Mouse (Mus musculus) T-helper 1 cell (primary cell): ENCODE results near the gene Flnb.

Source experiments
- in situ Hi-C: fragments of 300-600 bp; cut with MboI, MseI; formaldehyde crosslinking; loops from one replicate; pipeline ENCODE4 v1.15.1; 2025; ENCODE audit warnings: high pct_unique_total_duplicates

Gene Flnb

GRCm38 (mm10) chr14:7824651-7825268 lies 7.0 kb downstream of the Flnb start:
- in situ Hi-C loops: no loop called here

- in situ Hi-C loops: no loop called here
Observed at GRCm38 (mm10) chr14:7826151-7826937, 8.6 kb downstream of the Flnb start.

GRCm38 (mm10) chr14:7829181-7829580 lies 11.4 kb downstream of the Flnb start:
- in situ Hi-C loops: no loop called here

GRCm38 (mm10) chr14:7831770-7832439 lies 14.1 kb downstream of the Flnb start:
- in situ Hi-C loops: no loop called here

GRCm38 (mm10) chr14:7832440-7832783 lies 14.7 kb downstream of the Flnb start:
- in situ Hi-C loops: no loop called here

- in situ Hi-C loops: no loop called here
Observed at GRCm38 (mm10) chr14:7833458-7833857, 15.7 kb downstream of the Flnb start.

GRCm38 (mm10) chr14:7838564-7839089 lies 20.9 kb downstream of the Flnb start:
- in situ Hi-C loops: no loop called here

- in situ Hi-C loops: no loop called here
Observed at GRCm38 (mm10) chr14:7839950-7840514, 22.3 kb downstream of the Flnb start.

GRCm38 (mm10) chr14:7842631-7843332 lies 25.0 kb downstream of the Flnb start:
- in situ Hi-C loops: no loop called here

- in situ Hi-C loops: no loop called here
Observed at GRCm38 (mm10) chr14:7846696-7847095, 28.9 kb downstream of the Flnb start.

- in situ Hi-C loops: no loop called here
Observed at GRCm38 (mm10) chr14:7847746-7848232, 30.0 kb downstream of the Flnb start.

- in situ Hi-C loops: no loop called here
Observed at GRCm38 (mm10) chr14:7850913-7851312, 33.2 kb downstream of the Flnb start.

- in situ Hi-C loops: no loop called here
Observed at GRCm38 (mm10) chr14:7851543-7852065, 33.8 kb downstream of the Flnb start.

GRCm38 (mm10) chr14:7853691-7854090 lies 35.9 kb downstream of the Flnb start:
- in situ Hi-C loops: no loop called here

- in situ Hi-C loops: no loop called here
Observed at GRCm38 (mm10) chr14:7854366-7854765, 36.6 kb downstream of the Flnb start.

- in situ Hi-C loops: no loop called here
Observed at GRCm38 (mm10) chr14:7855101-7855500, 37.3 kb downstream of the Flnb start.

- in situ Hi-C loops: no loop called here
Observed at GRCm38 (mm10) chr14:7855501-7855900, 37.7 kb downstream of the Flnb start.

GRCm38 (mm10) chr14:7856348-7856747 lies 38.6 kb downstream of the Flnb start:
- in situ Hi-C loops: no loop called here

- in situ Hi-C loops: no loop called here
Observed at GRCm38 (mm10) chr14:7857835-7858234, 40.1 kb downstream of the Flnb start.

- in situ Hi-C loops: no loop called here
Observed at GRCm38 (mm10) chr14:7858430-7858829, 40.7 kb downstream of the Flnb start.

- in situ Hi-C loops: no loop called here
Observed at GRCm38 (mm10) chr14:7860525-7861154, 42.9 kb downstream of the Flnb start.
